Mouse (Mus musculus) midbrain, postnatal 0 days (tissue): ENCODE measurements at regions not wholly inside any gene's neighbourhood (a gene's known extent, or its start where the extent isn't known, plus 50 kb on each side); places are given as distances from the start of the nearest gene placed in this dataset.

Experiments
- ATAC-seq: fragments of 200-750 bp; cut with Nextera tagmentation; 2 replicates; pipeline ENCODE4 v1.8.0; 2017; ENCODE audit warnings: moderate number of reproducible peaks, mild to moderate bottlenecking, moderate TSS enrichment, moderate library complexity; ENCODE audit not compliant: low FRiP score
- DNase-seq: peaks from one replicate; pipeline ENCODE4 v3.0.0-alpha.2; 2015; ENCODE audit warnings: low spot score
- H3K27ac ChIP-seq: fragments of 300-500 bp; sonication (generic); 2 replicates; pipeline ENCODE4 v1.5.1; 2014; ENCODE audit warnings: low read depth, mild to moderate bottlenecking, low read length, mixed read lengths
- H3K27me3 ChIP-seq: fragments of 300-500 bp; sonication (generic); 2 replicates; pipeline ENCODE4 v1.6.1; 2014; ENCODE audit warnings: low read length, control low read depth, mixed read lengths; ENCODE audit not compliant: insufficient read depth
- H3K36me3 ChIP-seq: fragments of 300-500 bp; sonication (generic); 2 replicates; pipeline ENCODE4 v1.6.1; 2014; ENCODE audit warnings: low read length, control low read depth, mixed read lengths; ENCODE audit not compliant: insufficient read depth
- H3K4me1 ChIP-seq: fragments of 300-500 bp; sonication (generic); 2 replicates; pipeline ENCODE4 v1.6.1; 2014; ENCODE audit warnings: mild to moderate bottlenecking, control low read depth, antibody characterized with exemption, low read length, mixed read lengths; ENCODE audit not compliant: insufficient read depth
- H3K4me2 ChIP-seq: fragments of 300-500 bp; sonication (generic); 2 replicates; pipeline ENCODE4 v1.6.1; 2014; ENCODE audit warnings: low read depth, mild to moderate bottlenecking, low read length, mixed read lengths; ENCODE audit not compliant: poor library complexity, severe bottlenecking
- H3K4me3 ChIP-seq: fragments of 300-500 bp; sonication (generic); 2 replicates; pipeline ENCODE4 v1.5.1; 2014; ENCODE audit warnings: low read depth, mild to moderate bottlenecking, low read length, moderate library complexity
- H3K9ac ChIP-seq: fragments of 300-500 bp; sonication (generic); replicated peaks from 2 replicates; pipeline ENCODE4 v1.6.1; 2014; ENCODE audit warnings: mild to moderate bottlenecking, low read length, moderate library complexity, mixed read lengths; ENCODE audit not compliant: poor library complexity, severe bottlenecking
- H3K9me3 ChIP-seq: fragments of 300-500 bp; sonication (generic); 2 replicates; pipeline ENCODE4 v1.6.1; 2016; ENCODE audit warnings: low read length, control low read depth
- CTCF ChIP-seq: IDR thresholded peaks from 2 replicates; pipeline ENCODE4 v1.5.1; 2016; ENCODE audit warnings: antibody characterized with exemption, mild to moderate bottlenecking
- WGBS: fragments of 180-500 bp; shearing (Covaris S2); extraction: QIAGEN DNeasy Blood & Tissue Kit; methylation state at CpG from one replicate; pipeline ENCODE4 v1.1.7; 2014; 5-methylcytosine and 5-hydroxymethylcytosine counted together

DNA sequence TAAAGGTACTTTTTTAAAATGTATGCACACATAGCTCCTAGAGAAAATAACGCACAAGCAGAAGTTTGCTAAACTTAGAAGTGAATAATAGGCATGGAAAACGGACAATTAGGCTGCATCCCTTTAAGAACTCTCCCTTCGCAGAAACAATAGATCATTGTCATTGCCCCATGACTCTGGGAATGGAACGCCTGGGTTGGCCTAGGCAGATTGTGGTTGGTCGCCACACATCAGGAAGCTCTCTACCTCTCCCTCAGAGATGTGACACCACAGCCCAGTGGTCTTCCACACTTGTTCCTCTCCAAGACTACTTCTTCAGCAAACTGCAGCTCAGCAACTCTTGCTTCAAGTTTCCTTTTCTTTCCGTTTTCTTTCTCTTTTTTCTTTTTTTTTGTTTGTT lies 247.8 kb downstream of the Gxylt1 start:
- ATAC-seq (no peak), DNase-seq (no peak)
- WGBS = 50% methylated on average over 6 of the region's 6 CpGs
- Histone ChIP-seq H3K4me2 (no peak overlapping the region), H3K36me3 (no peaks in the 10 kb centered on the region), H3K9me3 (no peaks in the 10 kb centered on the region), H3K27me3 (no peaks in the 10 kb centered on the region), H3K4me3 (no peak overlapping the region), H3K4me1 (no peaks in the 10 kb centered on the region; the same call in 1 of the 2 replicates), H3K9ac (no peak overlapping the region), H3K27ac (no peak overlapping the region)
- TF ChIP-seq CTCF = no peak

GRCm38 (mm10) chr15:93026456-93027078 lies 248.4 kb downstream of the Gxylt1 start:
- Histone ChIP-seq H3K36me3 (no peaks in the 10 kb centered on the region), H3K4me2 (no peak overlapping the region), H3K27me3 (no peaks in the 10 kb centered on the region), H3K27ac (no peak overlapping the region), H3K9ac (no peak overlapping the region), H3K9me3 (no peaks in the 10 kb centered on the region), H3K4me1 (no peaks in the 10 kb centered on the region; the same call in 1 of the 2 replicates), H3K4me3 (no peak overlapping the region)
- ATAC-seq (no peak), DNase-seq (no peak)
- no peak for TF ChIP-seq CTCF
- 70% methylated on average over 11 of the region's 11 CpGs for WGBS

DNA sequence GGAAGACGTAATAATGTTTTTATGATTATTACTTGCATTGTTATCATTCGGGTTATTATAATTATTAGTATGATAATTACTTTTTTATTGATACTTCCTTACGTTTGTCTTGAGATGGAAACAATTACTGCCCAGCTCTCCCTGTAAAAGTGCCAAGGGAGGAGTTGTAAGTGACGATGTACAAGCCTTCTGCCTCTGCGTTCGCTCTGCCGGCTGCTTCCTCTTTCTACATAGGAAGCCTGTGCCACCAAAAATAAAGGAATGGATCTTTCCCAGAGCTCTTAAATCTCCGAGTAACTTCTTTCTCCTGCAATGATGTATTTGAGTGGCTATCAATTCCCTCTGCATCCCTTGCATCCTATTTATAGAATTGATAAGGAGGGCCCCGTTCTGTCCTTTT lies 249.2 kb downstream of the Gxylt1 start:
- no peak overlapping the region for H3K4me2 ChIP-seq
- TF ChIP-seq CTCF = no peak
- no peaks in the 10 kb centered on the region for H3K9me3 ChIP-seq
- no peaks in the 10 kb centered on the region; the same call in 1 of the 2 replicates for H3K4me1 ChIP-seq
- H3K27ac ChIP-seq = no peak overlapping the region
- no peak for ATAC-seq
- no peak for DNase-seq
- no peaks in the 10 kb centered on the region for H3K36me3 ChIP-seq
- H3K27me3 ChIP-seq = no peaks in the 10 kb centered on the region
- H3K9ac ChIP-seq = no peak overlapping the region
- H3K4me3 ChIP-seq = no peak overlapping the region
- 70% methylated on average over 9 of the region's 9 CpGs for WGBS

- WGBS = 87% methylated on average over 6 of the region's 6 CpGs
- no peak for DNase-seq
- Histone ChIP-seq H3K9ac (no peak overlapping the region), H3K4me3 (no peak overlapping the region), H3K9me3 (no peaks in the 10 kb centered on the region), H3K27me3 (no peaks in the 10 kb centered on the region), H3K4me1 (no peaks in the 10 kb centered on the region; the same call in 1 of the 2 replicates), H3K4me2 (no peak overlapping the region), H3K36me3 (no peaks in the 10 kb centered on the region), H3K27ac (no peak overlapping the region)
- TF ChIP-seq CTCF = no peak
- ATAC-seq = no peak
Measured at GRCm38 (mm10) chr15:93024171-93024570, 250.8 kb downstream of the Gxylt1 start.

- no peak overlapping the region for H3K4me2 ChIP-seq
- WGBS = 57% methylated on average over 5 of the region's 5 CpGs
- no peaks in the 10 kb centered on the region for H3K4me1 ChIP-seq
- TF ChIP-seq CTCF = no peak
- no peaks in the 10 kb centered on the region for H3K27me3 ChIP-seq
- H3K27ac ChIP-seq = no peak overlapping the region
- no peaks in the 10 kb centered on the region for H3K36me3 ChIP-seq
- H3K9me3 ChIP-seq = no peaks in the 10 kb centered on the region
- DNase-seq = peak; percentile 66
- H3K9ac ChIP-seq = no peak overlapping the region
- H3K4me3 ChIP-seq = no peak overlapping the region
- ATAC-seq = no peak
Measured at GRCm38 (mm10) chr15:93011166-93011565, 263.8 kb downstream of the Gxylt1 start.

DNA sequence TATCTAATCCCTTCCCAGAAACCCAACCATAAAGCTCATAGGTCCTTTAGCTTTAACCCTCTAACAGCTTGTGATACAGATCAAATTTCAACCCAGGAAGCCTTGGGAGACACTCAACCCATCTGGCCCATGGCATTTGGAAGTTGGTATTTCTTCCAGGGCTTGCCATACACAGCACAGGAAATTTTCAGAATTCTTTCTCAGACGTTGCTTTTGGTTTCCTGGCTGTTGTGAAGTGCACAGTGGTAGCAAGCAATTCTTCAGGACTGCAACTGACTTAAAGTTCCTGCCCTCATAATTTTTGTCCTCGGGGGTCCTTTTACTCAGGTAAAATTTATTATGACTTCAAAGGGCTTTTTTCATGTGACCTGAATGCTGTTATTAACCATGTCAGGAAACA lies 264.4 kb downstream of the Gxylt1 start:
- no peak overlapping the region for H3K27ac ChIP-seq
- no peak overlapping the region for H3K4me2 ChIP-seq
- WGBS = 44% methylated on average over 2 of the region's 2 CpGs
- ATAC-seq (no peak), DNase-seq (no peak)
- no peaks in the 10 kb centered on the region for H3K27me3 ChIP-seq
- TF ChIP-seq CTCF = no peak
- no peaks in the 10 kb centered on the region for H3K9me3 ChIP-seq
- no peaks in the 10 kb centered on the region for H3K4me1 ChIP-seq
- H3K4me3 ChIP-seq = no peak overlapping the region
- no peak overlapping the region for H3K9ac ChIP-seq
- H3K36me3 ChIP-seq = no peaks in the 10 kb centered on the region
